Mouse (Mus musculus) MEL (cell line): ENCODE measurements around the gene Fanca. TPM values are rescaled to one million over a fixed set of nuclear protein-coding genes. Genes with fewer than 3 reads are reported as not detected.

ENCODE experiments used
- DNase-seq: peaks from one replicate; pipeline ENCODE4 v3.0.0; 2011; ENCODE audit warnings: low read depth, low spot score
- H3K27ac ChIP-seq: 2 replicates; pipeline ENCODE4 v1.5.1; 2012; ENCODE audit warnings: low read depth, mild to moderate bottlenecking, control low read depth, low read length, moderate library complexity; ENCODE audit not compliant: control insufficient read depth
- H3K27me3 ChIP-seq, 2 experiments: fragments of 150-350 bp in 1 of 2; sonication (generic) in 1 of 2; 2 replicates each; pipeline ENCODE4 v1.6.1; 2012; ENCODE audit warnings: low read length in 2 of 2, mild to moderate bottlenecking in 2 of 2, improper control_type of control experiment in 1 of 2, moderate library complexity in 1 of 2; ENCODE audit not compliant: insufficient read depth in 2 of 2, control insufficient read depth in 1 of 2
- H3K36me3 ChIP-seq, 2 experiments: 2 replicates each; pipeline ENCODE4 v1.6.1; 2012 to 2014; ENCODE audit warnings: low read length in 2 of 2, improper control_type of control experiment in 1 of 2, inconsistent platforms in 1 of 2, mild to moderate bottlenecking in 1 of 2; ENCODE audit not compliant: insufficient read depth in 2 of 2, control insufficient read depth in 1 of 2
- H3K4me1 ChIP-seq, 2 experiments: fragments of 150-350 bp in 1 of 2; sonication (generic) in 1 of 2; 2 replicates each; pipeline ENCODE4 v1.6.1; 2012; ENCODE audit warnings: low read length in 2 of 2, improper control_type of control experiment in 1 of 2, mild to moderate bottlenecking in 1 of 2; ENCODE audit not compliant: insufficient read depth in 2 of 2, control insufficient read depth in 1 of 2
- H3K4me3 ChIP-seq, 2 experiments: fragments of 150-350 bp in 1 of 2; sonication (generic) in 1 of 2; 2 replicates each; pipeline ENCODE4 v1.5.1; 2012; ENCODE audit warnings: low read depth in 2 of 2, low read length in 2 of 2, mild to moderate bottlenecking in 2 of 2, moderate library complexity in 2 of 2, control low read depth in 1 of 2, improper control_type of control experiment in 1 of 2; ENCODE audit not compliant: control insufficient read depth in 1 of 2, insufficient read depth in 1 of 2
- H3K79me2 ChIP-seq: 2 replicates; pipeline ENCODE4 v1.6.1; 2012; ENCODE audit warnings: mild to moderate bottlenecking, low read length, moderate library complexity; ENCODE audit not compliant: control insufficient read depth, poor library complexity, insufficient read depth
- H3K9ac ChIP-seq: 2 replicates; pipeline ENCODE4 v1.6.1; 2012; ENCODE audit warnings: low read depth, mild to moderate bottlenecking, control low read depth, low read length, moderate library complexity; ENCODE audit not compliant: control insufficient read depth, poor library complexity, severe bottlenecking
- H3K9me3 ChIP-seq: fragments of 150-350 bp; sonication (generic); replicated peaks from 2 replicates; pipeline ENCODE4 v1.6.1; 2012; ENCODE audit warnings: mild to moderate bottlenecking, low read length, improper control_type of control experiment, moderate library complexity; ENCODE audit not compliant: insufficient read depth
- BHLHE40 ChIP-seq: IDR thresholded peaks from 2 replicates; pipeline ENCODE4 v1.6.1; 2012; ENCODE audit warnings: low read depth, mild to moderate bottlenecking, inconsistent platforms, low read length, improper control_type of control experiment, borderline replicate concordance
- CHD1 ChIP-seq: IDR thresholded peaks from 2 replicates; pipeline ENCODE4 v1.6.1; 2012; ENCODE audit warnings: low read depth, mild to moderate bottlenecking, inconsistent platforms, low read length, improper control_type of control experiment
- EP300 ChIP-seq, 2 experiments: IDR thresholded peaks; 2 replicates each; pipeline ENCODE4 v1.6.1; 2011; ENCODE audit warnings: improper control_type of control experiment in 2 of 2, low read length in 2 of 2, low read depth in 1 of 2, mild to moderate bottlenecking in 1 of 2
- ETS1 ChIP-seq: IDR thresholded peaks from 2 replicates; pipeline ENCODE4 v1.6.1; 2012; ENCODE audit warnings: low read depth, mild to moderate bottlenecking, inconsistent platforms, low read length, improper control_type of control experiment, moderate library complexity
- GATA1 ChIP-seq: IDR thresholded peaks from 2 replicates; pipeline ENCODE4 v1.6.1; 2011; ENCODE audit warnings: low read depth, low read length, improper control_type of control experiment
- JUND ChIP-seq: IDR thresholded peaks from 2 replicates; pipeline ENCODE4 v1.6.1; 2011; ENCODE audit warnings: low read depth, mild to moderate bottlenecking, improper control_type of control experiment, low read length
- KAT2A ChIP-seq: conservative IDR thresholded peaks from 2 replicates; pipeline ENCODE4 v1.6.1; 2012; ENCODE audit warnings: low read depth, low read length, improper control_type of control experiment, inconsistent platforms
- MAFK ChIP-seq: IDR thresholded peaks from 2 replicates; pipeline ENCODE4 v1.6.1; 2011; ENCODE audit warnings: low read depth, mild to moderate bottlenecking, low read length, improper control_type of control experiment, borderline replicate concordance
- MAX ChIP-seq: IDR thresholded peaks from 2 replicates; pipeline ENCODE4 v1.6.1; 2011; ENCODE audit warnings: low read length, improper control_type of control experiment
- MEF2A ChIP-seq: IDR thresholded peaks from 2 replicates; pipeline ENCODE4 v1.6.1; 2014; ENCODE audit warnings: low read depth, mild to moderate bottlenecking, inconsistent platforms, low read length, improper control_type of control experiment; ENCODE audit not compliant: poor library complexity, insufficient replicate concordance, severe bottlenecking; ENCODE audit errors: extremely low read depth
- MXI1 ChIP-seq: IDR thresholded peaks from 2 replicates; pipeline ENCODE4 v1.6.1; 2011; ENCODE audit warnings: mild to moderate bottlenecking, low read depth, low read length, improper control_type of control experiment
- NRF1 ChIP-seq: IDR thresholded peaks from 2 replicates; pipeline ENCODE4 v1.6.1; 2014; ENCODE audit warnings: low read depth, mild to moderate bottlenecking, inconsistent platforms, low read length, improper control_type of control experiment, moderate library complexity; ENCODE audit not compliant: poor library complexity, insufficient read depth, severe bottlenecking
- POLR2A ChIP-seq, 2 experiments: IDR thresholded peaks; 2 replicates each; pipeline ENCODE4 v1.6.1; 2011 to 2012; ENCODE audit warnings: low read length in 2 of 2, mild to moderate bottlenecking in 2 of 2, control low read depth in 1 of 2, improper control_type of control experiment in 1 of 2, low read depth in 1 of 2, moderate library complexity in 1 of 2; ENCODE audit not compliant: control insufficient read depth in 1 of 2, insufficient read depth in 1 of 2, poor library complexity in 1 of 2
- POLR2AphosphoS2 ChIP-seq: IDR thresholded peaks from 2 replicates; pipeline ENCODE4 v1.6.1; 2011; ENCODE audit warnings: low read length, improper control_type of control experiment
- POLR2AphosphoS5 ChIP-seq: IDR thresholded peaks from 2 replicates; pipeline ENCODE4 v1.6.1; 2012; ENCODE audit warnings: low read depth, borderline replicate concordance, mild to moderate bottlenecking, inconsistent platforms, low read length, moderate library complexity, mixed read lengths
- RAD21 ChIP-seq: IDR thresholded peaks from 2 replicates; pipeline ENCODE4 v1.6.1; 2011; ENCODE audit warnings: mild to moderate bottlenecking, low read depth, low read length, improper control_type of control experiment
- RCOR1 ChIP-seq: IDR thresholded peaks from 2 replicates; pipeline ENCODE4 v1.6.1; 2012; ENCODE audit warnings: low read depth, mild to moderate bottlenecking, inconsistent platforms, low read length, improper control_type of control experiment
- SIN3A ChIP-seq: IDR thresholded peaks from 2 replicates; pipeline ENCODE4 v1.6.1; 2012; ENCODE audit warnings: low read length, improper control_type of control experiment, inconsistent platforms
- SMC3 ChIP-seq: IDR thresholded peaks from 2 replicates; pipeline ENCODE4 v1.6.1; 2011; ENCODE audit warnings: low read depth, low read length, improper control_type of control experiment
- TAL1 ChIP-seq: IDR thresholded peaks from 2 replicates; pipeline ENCODE4 v1.6.1; 2012; ENCODE audit warnings: mild to moderate bottlenecking, inconsistent platforms, low read length, moderate library complexity, mixed read lengths
- TBP ChIP-seq: IDR thresholded peaks from 2 replicates; pipeline ENCODE4 v1.8.0; 2011; ENCODE audit warnings: low read depth, low read length, improper control_type of control experiment
- TCF12 ChIP-seq: IDR thresholded peaks from 2 replicates; pipeline ENCODE4 v1.6.1; 2014; ENCODE audit warnings: low read depth, mild to moderate bottlenecking, inconsistent platforms, low read length, improper control_type of control experiment, moderate library complexity
- UBTF ChIP-seq: IDR thresholded peaks from 2 replicates; pipeline ENCODE4 v1.6.1; 2012; ENCODE audit warnings: low read depth, mild to moderate bottlenecking, inconsistent platforms, low read length, improper control_type of control experiment, moderate library complexity, borderline replicate concordance; ENCODE audit not compliant: insufficient read depth
- USF1 ChIP-seq: IDR thresholded peaks from 2 replicates; pipeline ENCODE4 v1.6.1; 2014; ENCODE audit warnings: low read depth, mild to moderate bottlenecking, inconsistent platforms, low read length, improper control_type of control experiment, moderate library complexity
- USF2 ChIP-seq, 2 experiments: IDR thresholded peaks; 2 replicates each; pipeline ENCODE4 v1.6.1; 2011 to 2012; ENCODE audit warnings: improper control_type of control experiment in 2 of 2, low read length in 2 of 2, borderline replicate concordance in 1 of 2, inconsistent platforms in 1 of 2, low read depth in 1 of 2, mild to moderate bottlenecking in 1 of 2; ENCODE audit not compliant: insufficient read depth in 1 of 2
- ZC3H11A ChIP-seq: IDR thresholded peaks from 2 replicates; pipeline ENCODE4 v1.6.1; 2012; ENCODE audit warnings: low read depth, mild to moderate bottlenecking, inconsistent platforms, low read length, improper control_type of control experiment
- ZKSCAN1 ChIP-seq: IDR thresholded peaks from 2 replicates; pipeline ENCODE4 v1.6.1; 2012; ENCODE audit warnings: low read depth, mild to moderate bottlenecking, inconsistent platforms, low read length, improper control_type of control experiment, moderate library complexity
- polyA plus RNA-seq, 2 experiments: library from polyadenylated mRNA; stranded (reverse) in 1 of 2; unstranded in 1 of 2; fragments of >175 nt in 1 of 2; fragments of >200 nt in 1 of 2; gene quantifications; 2 replicates each; pipeline versions ENCODE4 v1.2.1 to v1.2.4; 2012; ENCODE audit warnings: low replicate concordance in 2 of 2, low read depth in 1 of 2; ENCODE audit not compliant: insufficient read length in 2 of 2, insufficient read depth in 1 of 2, missing spikeins in 1 of 2
- total RNA-seq: library from RNA; depleted of rRNA; stranded (reverse); fragments of 300-350 nt; gene quantifications from 2 replicates; pipeline ENCODE4 v1.2.3, GENCODE M21; 2012

Fanca gene
- total and polyA plus RNA-seq, 3 experiments: 32.2 to 75.9 TPM; not detected in 1

DNA sequence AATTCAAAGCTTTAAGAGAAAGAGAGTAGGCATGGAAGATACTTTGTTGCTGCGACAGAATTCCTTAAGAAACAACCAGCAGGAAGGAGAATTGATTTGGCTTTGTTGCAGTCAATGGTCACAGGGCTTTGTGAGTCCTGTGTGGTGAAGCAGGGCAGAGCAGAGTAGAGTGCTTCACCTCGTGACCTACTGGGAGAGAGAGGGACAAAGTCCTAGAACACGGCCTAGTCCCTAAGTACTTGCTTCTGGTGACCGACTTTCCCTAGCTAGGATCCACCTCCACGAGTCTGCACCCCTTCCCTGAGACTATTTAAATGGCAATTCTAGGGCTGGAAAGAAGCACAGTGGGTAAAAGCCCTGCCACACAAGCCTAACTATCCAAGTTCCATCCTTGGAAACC is 11.6 kb upstream of the Fanca start:
- Histone ChIP-seq H3K9me3 (no peaks in the 10 kb centered on the region), H3K4me1 (peaks cover 0 to 27% of the 10 kb centered on the region in 2 experiments; a peak in 3 of 4 replicates), H3K27me3 (no peaks in the 10 kb centered on the region), H3K36me3 (peaks cover 0 to 14% of the 10 kb centered on the region in 2 experiments; a peak in 2 of 4 replicates), H3K4me3 (no peak overlapping the region), H3K9ac (no peak overlapping the region), H3K79me2 (no peaks in the 10 kb centered on the region), H3K27ac (no peak overlapping the region)
- no peak for DNase-seq
- TF ChIP-seq ZKSCAN1 (no peak), NRF1 (no peak), SIN3A (no peak), ZC3H11A (no peak), USF2 (IDR thresholded peaks at IDR 0.05; ENCODE audit: borderline replicate concordance in 1 of 2, insufficient read depth in 1 of 2, low read depth in 1 of 2, low read length in 2 of 2) (no peak), RCOR1 (no peak), MAFK (no peak), KAT2A (no peak), MAX (no peak), MXI1 (no peak), POLR2AphosphoS2 (no peak), RAD21 (no peak), TBP (no peak), POLR2A (IDR thresholded peaks at IDR 0.05; ENCODE audit: control insufficient read depth in 1 of 2, insufficient read depth in 1 of 2, low read depth in 1 of 2, low read length in 2 of 2, poor library complexity in 1 of 2) (no peak), GATA1 (no peak), MEF2A (no peak), SMC3 (no peak), BHLHE40 (no peak), USF1 (no peak), POLR2AphosphoS5 (no peak)

DNA sequence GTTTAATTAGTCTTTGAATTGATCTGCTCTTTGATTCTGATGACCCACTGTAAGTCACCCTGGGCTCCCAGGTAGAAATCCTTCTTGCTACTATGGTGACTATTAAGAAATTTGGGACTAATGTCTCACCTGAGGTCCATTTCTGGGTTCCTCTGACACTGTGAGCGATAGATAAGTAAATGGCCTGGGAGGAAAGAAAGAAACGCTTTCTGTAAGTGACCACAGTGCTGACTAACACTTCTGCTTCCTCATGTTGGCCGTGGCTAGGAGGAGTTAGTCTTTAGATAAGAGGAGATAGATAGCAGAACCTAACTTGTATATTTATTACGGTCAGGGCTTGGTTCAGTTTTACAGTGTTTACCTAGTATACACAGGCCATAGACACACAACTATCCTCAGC is 11.0 kb upstream of the Fanca start:
- Histone ChIP-seq H3K36me3 (peaks cover 0 to 14% of the 10 kb centered on the region in 2 experiments; a peak in 2 of 4 replicates), H3K27me3 (no peaks in the 10 kb centered on the region), H3K79me2 (no peaks in the 10 kb centered on the region), H3K9ac (no peak overlapping the region)
- peak; percentile 66 for DNase-seq
- TF ChIP-seq ZC3H11A (no peak), JUND (no peak), USF1 (no peak), ETS1 (0 out of 2 replicates have a peak, but pooled peaks have one; percentile 39), SIN3A (0 out of 2 replicates have a peak, but pooled peaks have one; percentile 24), TAL1 (peak; percentile 55), KAT2A (no peak), CHD1 (no peak), SMC3 (no peak), TCF12 (0 out of 2 replicates have a peak, but pooled peaks have one; percentile 43), MEF2A (no peak), UBTF (no peak), GATA1 (peak; percentile 76), EP300 (IDR thresholded peaks at IDR 0.05; ENCODE audit: low read depth in 1 of 2, low read length in 2 of 2) (peak; percentile 59 to 72), MAFK (no peak)
- TF ChIP-seq, all 39 proteins: peak for 6
- Histone ChIP-seq H3K9me3 (no peaks in the 10 kb centered on the region), H3K27ac (peak overlapping the region; percentile 25; the same call in 1 of the 2 replicates), H3K4me1 (peaks cover 0 to 27% of the 10 kb centered on the region in 2 experiments; a peak in 3 of 4 replicates), H3K4me3 (no peak overlapping the region)
